Mouse (Mus musculus) B cell, adult 62 days (primary cell): ENCODE results near the gene Ppp1r14b. TPM values are rescaled to one million over a fixed set of nuclear protein-coding genes. Genes with fewer than 3 reads are reported as not detected.

ENCODE experiments used
- total RNA-seq: library from RNA; stranded (reverse); gene quantifications from 4 replicates; pipeline ENCODE4 v1.2.4, GENCODE M21; 2023

Gene Ppp1r14b
- total RNA-seq = 65.3 to 101 TPM (median 80.8 TPM) in 4 replicates

GRCm38 (mm10) chr19:6974211-6975205 is at the start of gene Ppp1r14b:
Gene Ppp1r14b, plus strand, starts transcription at chr19:6974968.

DNA sequence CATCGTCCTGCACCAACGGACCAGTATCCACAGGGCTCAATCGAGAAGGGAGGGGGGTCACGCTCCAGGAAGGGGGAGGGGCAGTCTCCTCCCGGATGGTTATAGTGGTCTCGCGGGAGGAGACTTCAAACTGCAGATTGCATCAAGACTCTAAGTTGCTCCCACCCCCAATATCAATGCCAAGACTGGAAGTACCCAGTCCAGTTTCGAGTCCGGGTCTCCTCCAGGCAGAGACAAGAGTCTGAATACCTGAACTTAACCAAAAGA is 49.5 kb upstream of the Ppp1r14b start, which contains the start of gene Catsperz:
Gene Catsperz (minus strand): TSS at position 74 of the 267 bp plus-strand sequence.

GRCm38 (mm10) chr19:6934195-6934977 is 40.4 kb upstream of the Ppp1r14b start, which contains the start of gene Kcnk4:
Gene Kcnk4, minus strand, starts transcription at chr19:6934515.

DNA sequence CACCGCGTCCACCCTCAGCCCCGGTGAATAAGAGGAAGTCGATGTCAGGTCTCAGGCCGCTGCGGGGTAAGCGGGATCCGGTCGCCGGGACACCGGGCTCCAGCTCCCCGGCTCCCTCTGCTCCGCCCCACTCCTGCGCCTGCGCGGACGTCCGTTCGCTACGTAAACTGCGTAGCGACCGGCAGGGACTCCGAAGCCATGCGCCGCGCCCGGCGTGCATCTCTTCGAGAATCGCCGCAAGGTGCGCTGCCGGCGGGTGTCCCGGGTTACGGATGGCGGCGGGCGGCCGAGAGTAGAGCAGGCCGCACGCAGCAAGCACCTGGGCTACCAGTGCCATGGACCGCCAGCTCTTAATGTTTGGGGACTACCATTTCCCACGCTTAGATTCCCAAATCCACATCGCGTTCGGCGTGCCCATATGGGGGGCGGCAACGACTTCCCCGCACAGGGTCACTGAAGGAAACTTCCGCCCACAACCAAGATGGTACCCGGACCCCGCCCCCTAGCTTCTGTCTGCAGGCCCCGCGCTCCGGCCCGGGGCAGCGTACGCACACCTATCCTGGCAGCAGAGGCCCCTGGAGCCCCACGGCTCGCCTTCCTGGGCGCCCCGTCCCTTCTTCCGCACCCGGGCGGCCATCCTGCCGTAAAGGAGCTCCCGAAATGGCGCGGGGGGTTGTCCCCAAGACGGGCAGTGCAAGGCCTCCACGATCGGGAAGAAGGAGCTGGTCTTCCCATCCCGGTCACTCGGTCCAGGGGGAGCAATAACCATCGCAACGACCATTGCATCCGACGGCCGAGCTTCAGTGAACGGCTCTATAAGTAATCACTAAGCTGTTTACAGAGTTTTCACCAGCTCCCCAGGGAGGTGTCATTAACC is 33.2 kb upstream of the Ppp1r14b start, which contains the start of gene Bad:
Gene Bad (plus strand): TSS at position 490 of the 877 bp plus-strand sequence.

DNA sequence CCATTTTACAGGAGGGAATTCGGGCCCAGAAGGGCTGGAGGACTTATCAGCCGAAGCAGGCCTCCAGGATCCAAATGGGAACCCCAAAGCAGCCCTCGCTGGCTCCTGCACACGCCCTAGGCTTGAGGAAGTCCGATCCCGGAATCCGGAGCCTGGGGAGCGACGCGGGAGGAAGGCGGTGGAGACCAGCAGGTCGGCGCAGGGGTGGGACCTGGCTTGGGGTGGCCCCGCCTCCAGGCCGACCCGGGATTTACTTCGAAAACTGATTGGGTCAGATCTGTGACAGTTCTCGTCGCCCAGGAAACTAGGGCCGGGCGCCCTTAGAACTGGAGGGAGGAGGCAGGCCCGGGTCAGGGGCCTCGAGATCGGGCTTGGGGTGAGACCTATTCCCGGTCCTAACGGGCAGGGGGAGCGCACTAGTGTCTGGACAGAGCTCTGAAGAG is 32.5 kb upstream of the Ppp1r14b start, which contains the start of gene Gpr137:
Gene Gpr137 (minus strand): TSS at position 232 of the 443 bp plus-strand sequence.

DNA sequence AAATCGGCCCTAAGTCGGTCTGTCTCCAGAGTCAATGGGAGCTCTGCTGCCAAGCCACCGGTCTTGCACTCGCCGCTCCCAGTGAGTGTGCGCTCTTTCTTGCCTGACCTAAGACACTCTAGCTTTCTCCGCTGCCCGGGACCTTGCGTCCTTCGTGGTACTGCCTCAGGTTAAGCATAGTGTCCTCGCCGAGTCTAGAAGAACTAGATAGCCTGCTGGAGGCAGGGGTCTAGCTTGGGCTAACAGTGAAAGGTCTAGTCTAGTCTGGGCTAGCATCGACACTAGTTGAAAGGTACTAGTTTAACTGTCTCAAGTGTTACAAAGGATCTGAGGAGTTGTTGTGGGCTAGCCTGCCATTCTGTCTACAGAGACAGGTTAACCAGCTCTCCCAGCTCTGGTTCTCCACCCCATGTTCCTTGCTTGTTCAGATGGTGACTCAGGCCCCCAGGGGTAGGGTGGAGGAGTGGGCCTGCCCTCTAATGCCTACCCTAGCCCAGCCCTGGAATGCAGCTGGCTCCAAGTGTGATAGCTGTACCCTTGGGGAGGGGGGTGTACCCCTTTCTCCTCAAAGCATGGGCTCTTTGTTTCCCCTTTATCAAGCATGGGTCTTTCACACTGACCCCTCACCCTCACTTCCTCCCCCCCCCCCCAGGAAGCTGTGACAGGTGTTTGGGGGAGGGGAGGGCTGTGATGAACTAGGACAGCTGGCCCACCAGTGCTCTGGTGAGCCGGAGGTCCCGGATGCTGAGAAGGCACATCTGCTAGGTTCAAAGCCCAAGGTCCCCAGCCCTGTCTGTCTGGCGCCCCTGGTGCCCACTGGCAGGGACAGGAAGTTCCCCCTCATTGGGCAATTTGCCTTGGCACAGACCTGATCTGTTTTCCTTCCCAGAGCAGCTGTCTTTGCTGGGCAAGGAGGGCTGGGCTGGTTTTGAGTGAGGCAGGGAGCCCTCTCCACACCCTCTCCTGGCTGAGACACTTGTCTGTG is 1.1 kb downstream of the Ppp1r14b start, which contains the start of gene Plcb3:
Gene Plcb3 (minus strand): TSS at position 934 of the 985 bp plus-strand sequence.

GRCm38 (mm10) chr19:6980381-6981093 is 5.8 kb downstream of the Ppp1r14b start, which contains the start of gene Fkbp2:
Gene Fkbp2, minus strand, starts transcription at chr19:6980501.

DNA sequence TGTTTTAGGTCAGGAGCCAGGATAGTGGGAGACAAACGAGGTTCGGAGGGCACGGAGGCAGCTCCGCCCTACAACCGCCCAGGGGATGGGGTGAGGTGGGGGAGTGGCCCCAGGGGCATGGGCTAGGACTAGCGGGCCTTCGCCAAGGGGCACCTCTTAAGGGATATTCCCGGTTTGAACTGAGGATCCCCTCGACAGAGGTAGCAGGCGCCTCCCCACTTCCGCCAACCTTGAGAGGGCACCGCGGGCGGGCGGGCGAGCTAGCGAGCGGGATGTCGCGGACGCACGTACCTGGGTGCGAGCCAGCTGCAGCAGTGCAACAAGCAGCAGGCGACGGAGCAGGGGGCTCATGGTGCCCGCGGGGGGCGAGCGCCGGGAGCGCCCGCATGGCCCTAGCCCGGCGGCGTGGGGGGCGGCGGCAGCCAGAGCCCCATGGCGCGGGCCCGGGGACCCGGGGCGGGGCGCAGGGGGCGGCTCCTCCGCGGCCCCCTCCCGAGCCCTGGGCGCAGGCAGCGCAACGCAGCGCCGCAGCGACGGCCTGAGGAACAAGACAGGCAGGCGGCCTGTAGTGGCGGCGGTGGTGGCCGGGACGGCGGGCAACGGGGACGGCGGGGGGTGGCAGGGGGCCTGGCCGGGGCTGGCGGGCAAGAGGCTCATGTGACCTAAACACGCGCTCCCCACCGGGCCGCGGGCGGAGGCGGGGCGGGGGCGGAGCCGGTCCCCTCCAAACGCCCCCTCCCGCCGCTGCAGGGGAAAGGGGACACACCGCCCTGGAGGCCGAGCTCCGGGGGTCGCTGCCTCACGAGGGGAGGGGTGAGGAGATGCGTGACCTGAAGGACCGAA is 12.5 kb downstream of the Ppp1r14b start, which contains the start of gene Vegfb:
Gene Vegfb (minus strand): TSS at position 591 of the 843 bp plus-strand sequence.

DNA sequence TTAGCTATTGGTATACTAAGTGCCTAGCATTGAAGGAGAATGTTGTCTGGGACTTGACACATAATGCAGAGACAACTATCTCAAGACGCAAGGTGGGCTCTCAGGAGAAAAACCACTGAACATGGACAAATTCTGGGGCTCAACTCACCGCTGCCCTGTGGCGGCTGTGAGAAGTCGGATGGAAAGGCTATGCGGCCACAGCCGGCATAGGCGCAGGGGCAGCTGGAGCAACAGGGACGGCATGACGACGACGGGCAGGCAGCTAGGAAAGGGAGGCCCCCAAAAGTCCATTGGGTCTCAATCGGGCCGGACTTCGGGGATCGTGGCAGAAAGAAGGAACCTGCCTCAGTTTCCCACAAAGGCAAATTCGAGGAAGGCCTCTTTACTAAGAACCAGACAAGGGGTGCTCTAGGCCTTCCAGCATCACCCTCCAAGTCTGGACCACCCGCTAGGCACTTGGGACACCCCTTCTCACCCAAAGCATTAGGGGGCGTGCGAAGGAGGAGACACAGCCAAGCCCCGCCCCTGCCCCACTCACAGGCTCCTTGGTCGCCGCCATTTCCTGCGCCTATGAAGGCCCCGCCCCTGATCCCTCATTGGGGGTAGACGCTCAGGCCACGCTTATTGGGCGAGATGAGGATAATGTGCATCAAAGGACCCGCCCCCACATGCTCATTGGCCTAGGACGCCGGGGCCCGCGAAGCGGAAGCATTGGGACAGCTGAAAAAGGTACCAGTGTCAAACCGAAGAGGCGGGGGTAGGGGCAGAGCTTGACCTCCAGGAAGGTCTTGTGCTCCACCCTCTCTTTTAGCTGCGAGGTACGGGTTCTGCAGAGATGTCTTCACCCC is 17.5 kb downstream of the Ppp1r14b start, which contains the start of gene Dnajc4:
Gene Dnajc4 (minus strand): TSS at position 562 of the 848 bp plus-strand sequence.

GRCm38 (mm10) chr19:6996006-6996405 is 21.2 kb downstream of the Ppp1r14b start, which contains the start of the genes Nudt22 and Trpt1:
Gene Nudt22, minus strand, starts transcription at chr19:6996117.
Gene Trpt1, plus strand, starts transcription at chr19:6996131.

DNA sequence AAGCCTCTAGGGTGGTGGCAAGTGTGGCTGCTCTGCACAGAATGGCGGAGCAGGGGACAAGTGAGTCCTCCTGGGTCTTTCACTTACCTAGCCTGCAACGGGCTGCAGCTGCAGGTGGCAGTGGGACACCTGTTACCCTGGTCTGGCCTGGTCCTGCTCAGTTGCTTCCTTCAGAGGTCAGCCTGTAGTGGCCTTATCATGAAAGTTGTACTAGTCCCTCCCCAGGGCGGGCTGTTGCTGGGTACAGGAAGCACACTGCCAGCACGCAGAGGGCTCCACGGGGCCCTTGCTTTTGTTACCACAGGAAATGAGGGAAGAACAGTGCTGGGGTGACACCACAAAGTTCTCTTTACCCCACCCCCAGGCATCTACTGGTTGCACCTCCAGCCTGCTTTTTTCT is 44.4 kb downstream of the Ppp1r14b start, which contains the start of gene Fermt3:
Gene Fermt3 (minus strand): TSS at position 279 of the 400 bp plus-strand sequence.

Other genes starting within 250 kb of the Ppp1r14b start
- gene Rps6ka4, start 134.3 kb upstream of the Ppp1r14b start, total RNA-seq = 26.5 to 33.1 TPM (median 30.8 TPM) in 4 replicates
- gene Ccdc88b, start 116.8 kb upstream of the Ppp1r14b start, total RNA-seq = 19.8 to 33.4 TPM (median 24.6 TPM) in 4 replicates
- gene Trmt112, start 65.3 kb upstream of the Ppp1r14b start, total RNA-seq = 134 to 168 TPM (median 150 TPM) in 4 replicates
- 87.1 to 92.5 TPM (median 92.1 TPM) in 4 replicates for gene Prdx5, start 64.9 kb upstream of the Ppp1r14b start, total RNA-seq
- 51.8 to 58.5 TPM (median 55.3 TPM) in 4 replicates for gene Esrra, start 53.2 kb upstream of the Ppp1r14b start, total RNA-seq
- not detected in 4 replicates for gene Catsperz, start 49.6 kb upstream of the Ppp1r14b start, total RNA-seq
- gene Kcnk4, start 40.5 kb upstream of the Ppp1r14b start, total RNA-seq = 1.0 TPM in 1 of 4 replicates, not detected in the others
- 9.9 to 10.3 TPM (median 10.1 TPM) in 4 replicates for gene Bad, start 33.1 kb upstream of the Ppp1r14b start, total RNA-seq
- gene Gpr137, start 32.5 kb upstream of the Ppp1r14b start, total RNA-seq = 17.0 to 21.0 TPM (median 18.9 TPM) in 4 replicates
- gene Plcb3, start 1.5 kb downstream of the Ppp1r14b start, total RNA-seq = 14.9 to 17.9 TPM (median 17.1 TPM) in 4 replicates
- 23.9 to 26.2 TPM (median 24.8 TPM) in 4 replicates for gene Fkbp2, start 5.5 kb downstream of the Ppp1r14b start, total RNA-seq
- gene Vegfb, start 12.7 kb downstream of the Ppp1r14b start, total RNA-seq = 14.5 to 20.1 TPM (median 17.1 TPM) in 4 replicates
- 23.3 to 28.0 TPM (median 24.6 TPM) in 4 replicates for gene Dnajc4, start 17.6 kb downstream of the Ppp1r14b start, total RNA-seq
- gene Nudt22, start 21.1 kb downstream of the Ppp1r14b start, total RNA-seq = 3.6 to 5.8 TPM (median 3.9 TPM) in 4 replicates
- 4.9 to 6.3 TPM (median 5.6 TPM) in 4 replicates for gene Trpt1, start 21.2 kb downstream of the Ppp1r14b start, total RNA-seq
- 174 to 177 TPM (median 177 TPM) in 4 replicates for gene Fermt3, start 44.5 kb downstream of the Ppp1r14b start, total RNA-seq
- gene Stip1, start 65.0 kb downstream of the Ppp1r14b start, total RNA-seq = 97.1 to 124 TPM (median 114 TPM) in 4 replicates
- 5.2 to 8.4 TPM (median 6.8 TPM) in 4 replicates for gene Macrod1, start 81.8 kb downstream of the Ppp1r14b start, total RNA-seq
- 0.09 TPM in 1 of 4 replicates, not detected in the others for gene Flrt1, start 130.8 kb downstream of the Ppp1r14b start, total RNA-seq
- 132 to 147 TPM (median 146 TPM) in 4 replicates for gene Otub1, start 231.3 kb downstream of the Ppp1r14b start, total RNA-seq
- gene Cox8a, start 242.6 kb downstream of the Ppp1r14b start, total RNA-seq = 310 to 323 TPM (median 315 TPM) in 4 replicates